Mouse (Mus musculus) heart, postnatal 14 days (tissue): ENCODE results near the gene 4930539E08Rik. TPM values are rescaled to one million over a fixed set of nuclear protein-coding genes. Genes with fewer than 3 reads are reported as not detected.
A peak's percentile ranks its signal among the peaks of the same experiment; 100 is the strongest.

Experiments used
- DNase-seq, 2 experiments: peaks; one replicate each; pipeline ENCODE4 v3.0.0; 2021 to 2022
- intact Hi-C: fragments of 180-260 bp; cut with DNase I; formaldehyde crosslinking; loops from one replicate; pipeline ENCODE4 v1.15.1; 2025
- total RNA-seq, 2 experiments: library from RNA; stranded (reverse); gene quantifications; 2 replicates each; pipeline ENCODE4 v1.2.3; 2021

Gene 4930539E08Rik
- total RNA-seq, 2 experiments from 2014 or later, result 0.07 TPM

DNA sequence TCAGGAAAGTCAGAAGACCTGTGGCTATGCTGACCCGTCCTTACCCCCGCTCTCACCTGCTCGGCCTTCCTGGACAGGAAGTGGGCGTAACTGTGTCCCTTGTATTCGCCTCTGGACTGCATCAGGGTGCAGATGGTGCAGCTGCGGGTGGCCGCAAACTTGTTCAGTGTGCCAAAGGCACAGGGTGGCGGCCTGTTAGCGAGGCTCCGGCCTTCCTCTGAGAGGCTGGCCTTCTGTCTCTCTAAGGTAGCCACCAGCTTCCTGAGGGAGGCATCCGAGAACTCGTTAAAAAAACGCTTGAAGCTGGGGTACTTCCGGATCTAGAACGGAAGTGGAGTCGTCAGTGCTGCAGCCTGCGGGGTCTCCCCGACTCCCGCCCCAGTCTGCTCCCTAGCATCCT lies 15.7 kb downstream of the 4930539E08Rik start:
- intact Hi-C loops, result no loop called here

DNA sequence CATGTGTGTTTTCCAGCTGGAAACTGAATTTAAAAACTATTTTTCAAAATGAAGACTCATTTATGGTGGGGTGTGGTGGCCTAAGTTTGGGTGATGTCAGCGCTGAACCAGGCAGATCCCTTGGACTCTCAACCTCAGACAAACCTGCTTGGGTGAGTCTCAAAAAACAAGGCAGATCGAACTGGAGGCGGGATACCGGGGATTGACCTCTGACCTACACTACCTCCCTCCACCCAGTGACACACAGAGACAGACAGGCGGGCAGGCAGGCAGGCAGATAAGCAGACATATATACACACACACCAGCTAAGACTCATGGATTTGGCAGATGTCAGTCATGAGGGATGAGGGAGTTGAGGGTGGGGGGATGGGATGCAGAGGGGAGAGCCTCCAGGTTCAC lies 16.9 kb downstream of the 4930539E08Rik start:
- intact Hi-C loops, result no loop called here

More for the DNA sequence above, 15.7 kb downstream of the 4930539E08Rik start:
- DNase-seq, result no peak

GRCm38 (mm10) chr17:28897817-28898216 lies 17.3 kb downstream of the 4930539E08Rik start:
- intact Hi-C loops, result no loop called here

More for the DNA sequence above, 16.9 kb downstream of the 4930539E08Rik start:
- no peak for DNase-seq

GRCm38 (mm10) chr17:28896095-28896780 lies 18.9 kb downstream of the 4930539E08Rik start:
- DNase-seq, result no peak
- intact Hi-C loops, result no loop called here

More at GRCm38 (mm10) chr17:28897817-28898216, 17.3 kb downstream of the 4930539E08Rik start:
- DNase-seq, result no peak

GRCm38 (mm10) chr17:28895217-28895875 lies 19.8 kb downstream of the 4930539E08Rik start:
- intact Hi-C loops, result no loop called here
- DNase-seq, result no peak

DNA sequence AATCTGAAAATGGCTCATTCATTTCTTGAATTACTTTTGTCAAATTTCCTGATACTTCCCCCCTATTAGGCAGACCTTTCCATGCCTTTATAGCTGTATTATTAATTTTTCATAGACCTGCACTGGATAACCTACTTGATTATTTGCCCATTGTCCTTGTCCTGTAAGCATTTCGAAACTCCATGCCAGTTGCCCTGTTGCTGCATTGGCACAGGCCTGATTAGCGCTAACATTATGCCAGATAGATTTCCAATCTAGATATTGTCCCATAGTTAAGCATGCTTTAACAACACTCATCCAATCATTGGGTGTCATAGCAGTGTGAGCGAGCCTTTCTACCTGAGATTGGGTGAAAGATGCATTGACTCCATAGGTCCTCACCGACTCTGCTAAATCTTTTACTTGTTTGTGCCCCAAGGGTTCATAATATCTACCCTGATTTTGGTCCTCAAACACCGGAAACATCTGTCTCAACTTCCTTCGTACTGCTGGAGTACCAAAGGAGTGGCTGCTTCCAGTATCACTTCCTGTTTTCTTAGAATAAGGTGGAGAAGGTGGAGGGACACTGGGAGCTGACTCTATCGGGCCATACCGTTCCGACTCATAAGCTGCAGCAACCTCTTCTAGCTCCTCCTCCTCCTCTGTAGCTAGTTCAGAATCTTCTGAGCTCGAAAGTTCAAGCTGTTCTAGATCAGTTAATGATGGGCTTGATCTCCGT lies 20.9 kb downstream of the 4930539E08Rik start:
- intact Hi-C loops, result no loop called here
- no peak for DNase-seq

DNA sequence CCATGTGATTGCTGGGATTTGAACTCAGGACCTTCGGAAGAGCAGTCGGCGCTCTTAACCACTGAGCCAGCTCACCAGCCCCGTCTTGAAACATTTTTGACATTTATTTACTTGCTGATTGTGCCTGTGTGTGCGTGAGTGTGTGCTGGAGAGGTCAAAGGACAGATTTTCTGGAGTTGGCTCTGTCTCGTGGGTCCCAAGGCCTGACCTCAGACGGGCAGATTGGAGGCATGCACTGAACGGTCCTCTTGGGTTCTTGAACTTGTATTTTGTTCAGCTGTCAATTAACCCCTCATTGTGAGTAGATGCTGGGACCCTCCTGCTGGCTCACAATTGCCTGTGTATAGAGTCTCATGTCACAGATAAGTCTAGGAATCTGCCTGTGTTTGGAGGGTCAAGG lies 28.9 kb downstream of the 4930539E08Rik start:
- intact Hi-C loops, result no loop called here

DNA sequence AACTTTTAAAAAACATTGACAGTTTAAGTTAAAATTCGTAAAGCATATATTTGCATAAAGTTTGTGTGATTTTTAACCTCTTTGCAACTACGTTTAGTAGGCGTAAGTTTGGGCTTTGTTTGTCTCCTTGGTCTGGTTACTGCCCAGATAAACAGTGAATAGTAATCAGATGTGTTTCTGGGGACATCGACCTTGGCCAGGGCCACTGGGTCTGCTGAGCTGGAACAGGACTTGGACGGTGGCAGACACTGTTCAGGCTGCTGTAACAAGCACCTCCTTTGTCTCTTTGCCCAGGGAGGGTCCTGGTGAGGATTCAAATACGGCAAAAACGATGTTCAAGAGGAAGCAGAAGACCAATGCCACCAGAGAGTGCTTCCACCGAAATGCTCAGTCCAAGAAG lies 29.9 kb downstream of the 4930539E08Rik start:
- DNase-seq, result no peak
- intact Hi-C loops, result no loop called here

More for the DNA sequence above, 28.9 kb downstream of the 4930539E08Rik start:
- DNase-seq, result no peak

- DNase-seq, result no peak
- intact Hi-C loops, result no loop called here
Measured at GRCm38 (mm10) chr17:28883941-28884516, 31.1 kb downstream of the 4930539E08Rik start.

DNA sequence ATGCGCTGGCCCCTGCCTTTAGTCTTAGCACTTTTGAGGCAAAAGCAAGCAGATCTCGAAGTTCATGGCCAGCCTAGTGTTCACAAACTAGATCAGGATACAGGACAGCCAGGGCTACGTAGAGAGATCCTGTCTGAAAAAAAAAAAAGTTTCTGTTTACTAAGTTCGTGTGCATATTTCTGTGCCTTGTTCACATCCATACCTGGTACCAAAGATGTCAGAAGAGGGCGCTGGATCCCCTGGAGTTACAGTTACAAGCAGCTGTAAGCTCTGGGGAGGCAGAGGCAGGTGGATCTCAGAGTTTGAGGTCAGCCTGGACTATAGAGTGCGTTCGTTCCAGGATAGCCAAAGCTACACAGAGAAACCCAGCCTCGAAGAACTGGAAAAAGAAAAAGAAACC lies 32.3 kb downstream of the 4930539E08Rik start:
- intact Hi-C loops, result no loop called here

DNA sequence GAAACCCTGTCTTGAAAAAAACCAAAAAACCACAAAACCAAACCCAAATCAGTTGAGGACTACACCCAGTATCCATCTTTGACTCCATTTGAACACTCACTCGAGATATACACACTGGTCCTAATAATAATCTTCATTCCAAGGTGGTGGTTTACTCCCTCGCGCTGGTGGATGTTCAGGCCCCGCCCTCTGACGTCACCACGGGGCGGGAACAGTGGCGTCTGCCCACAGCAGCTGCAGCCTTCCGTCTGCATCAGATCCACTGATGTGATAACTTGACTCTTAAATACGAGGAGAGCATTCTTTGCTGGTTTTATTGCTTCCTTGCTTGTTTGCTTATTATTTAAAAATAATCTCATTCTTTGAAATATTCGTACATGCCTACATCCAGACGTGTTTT lies 32.8 kb downstream of the 4930539E08Rik start:
- intact Hi-C loops, result no loop called here
- DNase-seq, result peak; percentile 69 to 80

More for the DNA sequence above, 32.3 kb downstream of the 4930539E08Rik start:
- DNase-seq, result no peak

DNA sequence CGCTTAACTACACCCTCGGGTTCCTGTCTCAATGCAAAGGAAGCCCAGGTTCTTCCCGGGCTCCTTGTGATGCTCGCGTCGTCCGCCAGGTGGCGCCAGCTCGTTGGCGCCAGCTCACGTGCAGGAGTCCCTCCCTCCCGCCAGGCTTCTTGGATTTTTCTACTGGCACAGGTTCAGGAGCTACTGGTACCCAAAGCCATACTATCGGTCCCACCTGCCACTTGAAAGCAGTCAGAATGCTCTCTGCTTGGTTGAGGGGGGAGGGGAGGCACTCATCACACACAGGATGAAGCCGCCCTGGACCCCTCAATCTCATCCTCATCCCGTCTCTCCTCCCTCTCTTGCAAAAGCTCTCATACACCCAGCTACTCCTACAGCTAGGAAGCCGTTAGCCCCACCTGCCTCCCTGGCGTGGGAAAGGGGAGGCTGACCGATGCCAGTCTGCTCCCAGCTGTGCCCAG lies 35.2 kb downstream of the 4930539E08Rik start:
- DNase-seq, result peak; percentile 78 to 88
- intact Hi-C loops, result loop anchor here (2.0 to 5.0 kb wide), 2 partner anchors 47 to 188 kb away; partner anchors contain the start of genes Mapk14 and Slc26a8

GRCm38 (mm10) chr17:28876821-28877220 lies 38.3 kb downstream of the 4930539E08Rik start:
- intact Hi-C loops, result loop anchor here (5.0 kb wide), 1 partner anchor 185 kb away; the partner anchor contains the start of genes Mapk14 and Slc26a8

DNA sequence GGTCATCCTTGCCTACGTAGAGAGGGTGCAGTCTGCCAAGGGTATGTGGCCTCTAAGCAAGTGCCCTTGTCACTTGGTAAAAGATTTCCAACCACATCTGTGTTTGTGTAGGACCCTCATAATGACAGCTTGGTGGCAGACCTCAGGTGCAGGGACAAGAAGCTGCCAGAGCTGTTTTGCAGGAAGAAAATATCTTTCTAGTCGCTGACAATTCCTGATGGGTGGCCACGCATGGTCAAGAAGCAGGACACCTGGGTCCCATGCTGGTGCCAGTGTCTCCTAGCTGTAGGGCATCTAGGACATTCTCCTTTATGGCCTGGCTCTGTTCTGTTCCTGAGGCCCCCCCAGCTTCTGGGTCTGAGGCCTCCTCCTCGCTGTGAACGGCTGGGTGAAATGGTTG lies 38.8 kb downstream of the 4930539E08Rik start:
- intact Hi-C loops, result loop anchor here (5.0 kb wide), 1 partner anchor 184 kb away; the partner anchor contains the start of genes Mapk14 and Slc26a8
- no peak for DNase-seq

More at GRCm38 (mm10) chr17:28876821-28877220, 38.3 kb downstream of the 4930539E08Rik start:
- DNase-seq, result peak; percentile 16 to 24

DNA sequence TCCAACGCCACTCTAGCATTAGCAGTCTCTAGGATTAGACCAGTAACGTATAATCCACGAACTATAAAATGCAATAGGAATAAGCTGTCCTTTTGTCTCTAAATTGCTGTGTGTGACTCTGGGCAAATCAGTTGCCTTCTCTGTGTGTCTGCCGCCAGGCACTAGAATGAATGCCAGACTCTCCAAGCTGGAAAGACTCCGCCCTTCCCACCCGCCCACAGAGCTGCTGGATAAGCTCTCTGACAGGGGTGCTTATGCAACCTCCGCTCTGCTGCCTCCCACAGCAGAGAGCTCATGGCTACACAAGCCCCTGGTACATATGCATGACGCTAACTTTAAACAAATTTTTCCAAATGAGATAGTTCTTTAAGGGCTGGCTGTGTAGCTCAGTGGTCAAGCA lies 39.8 kb downstream of the 4930539E08Rik start:
- peak; percentile 56 to 72 for DNase-seq

DNA sequence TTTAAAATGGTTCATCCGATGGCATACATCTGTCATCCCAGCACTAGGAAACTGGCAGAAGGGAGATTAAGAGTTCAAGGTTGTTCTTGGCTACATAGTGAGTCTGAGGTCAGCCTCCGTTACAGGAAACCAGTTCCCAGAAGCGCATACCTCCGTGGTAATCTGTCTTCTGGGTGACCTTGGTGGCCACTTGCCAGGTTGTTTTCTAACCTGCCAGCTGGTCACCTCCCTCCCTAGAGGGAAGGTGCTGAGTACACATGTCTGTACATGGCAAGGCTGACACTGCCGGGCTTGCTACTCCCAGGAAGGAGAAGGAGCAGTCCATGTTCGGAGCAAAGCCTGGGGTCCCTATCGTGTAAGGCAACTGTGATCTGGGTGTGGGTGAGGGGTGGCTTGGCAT lies 40.3 kb downstream of the 4930539E08Rik start:
- intact Hi-C loops, result loop anchor here (5.0 kb wide), 1 partner anchor 183 kb away; the partner anchor contains the start of genes Mapk14 and Slc26a8
- peak; percentile 50 to 76 for DNase-seq

More for the DNA sequence above, 39.8 kb downstream of the 4930539E08Rik start:
- intact Hi-C loops, result loop anchor here (5.0 kb wide), 1 partner anchor 183 kb away; the partner anchor contains the start of genes Mapk14 and Slc26a8

DNA sequence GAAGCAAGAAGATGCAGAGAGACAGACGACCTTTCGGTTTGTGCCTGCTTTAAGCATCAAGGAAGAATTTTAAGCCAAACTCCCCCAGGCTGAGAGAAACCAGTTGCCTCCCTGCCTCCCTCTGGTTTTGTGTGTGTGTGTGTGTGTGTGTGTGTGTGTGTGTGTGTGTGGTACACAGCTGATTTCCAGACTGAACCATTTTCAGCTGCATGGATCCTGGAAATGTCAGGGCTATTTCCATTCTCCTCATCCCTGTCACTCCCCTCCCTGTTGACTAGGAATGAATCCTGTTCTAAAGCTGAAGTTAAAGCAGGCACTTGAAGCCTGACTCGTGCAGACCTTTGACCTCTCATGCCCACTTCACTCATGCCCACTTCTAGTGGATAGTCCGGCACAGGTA lies 40.9 kb downstream of the 4930539E08Rik start:
- no peak for DNase-seq
- intact Hi-C loops, result no loop called here

DNA sequence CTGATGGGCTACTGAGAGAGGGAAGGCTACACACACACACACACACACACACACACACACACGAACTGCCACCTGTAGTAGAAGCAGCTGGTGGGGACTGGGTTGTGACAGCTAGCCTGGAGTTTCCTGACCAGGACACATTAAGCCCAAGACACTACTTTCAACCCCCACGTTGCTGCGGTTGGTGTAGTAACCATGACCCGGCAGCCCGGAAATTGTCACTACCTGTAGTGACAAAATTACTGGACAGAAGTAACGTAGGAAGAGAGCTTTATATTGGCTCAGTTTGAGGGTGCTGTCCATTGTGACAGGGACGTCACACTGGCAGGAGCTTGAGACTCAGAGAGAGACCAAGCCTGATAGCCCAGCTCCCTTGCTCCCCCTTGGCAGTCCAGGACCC lies 42.8 kb downstream of the 4930539E08Rik start:
- intact Hi-C loops, result no loop called here
- DNase-seq, result no peak

- intact Hi-C loops, result no loop called here
- DNase-seq, result no peak
Measured at GRCm38 (mm10) chr17:28871831-28872230, 43.3 kb downstream of the 4930539E08Rik start.

GRCm38 (mm10) chr17:28870435-28870834 lies 44.7 kb downstream of the 4930539E08Rik start:
- DNase-seq, result no peak
- intact Hi-C loops, result no loop called here
